Mouse (Mus musculus) adipose tissue, adult 10 weeks (tissue): Measurements from ENCODE around the gene Tcf23. TPM values are rescaled to one million over a fixed set of nuclear protein-coding genes. Genes with fewer than 3 reads are reported as not detected.

Experiments used
- polyA plus RNA-seq: library from polyadenylated mRNA; stranded (reverse); fragments of 350-450 nt; fragmentation: Illumina TruSeq; extraction: RNeasy Lipid Tissue Mini Kit (QIAGEN cat#74804); gene quantifications from one replicate; pipeline ENCODE4 v1.2.3, GENCODE M21; 2014; ENCODE audit warnings: low read depth, low replicate concordance

Gene Tcf23
- polyA plus RNA-seq: 4.2 TPM

DNA sequence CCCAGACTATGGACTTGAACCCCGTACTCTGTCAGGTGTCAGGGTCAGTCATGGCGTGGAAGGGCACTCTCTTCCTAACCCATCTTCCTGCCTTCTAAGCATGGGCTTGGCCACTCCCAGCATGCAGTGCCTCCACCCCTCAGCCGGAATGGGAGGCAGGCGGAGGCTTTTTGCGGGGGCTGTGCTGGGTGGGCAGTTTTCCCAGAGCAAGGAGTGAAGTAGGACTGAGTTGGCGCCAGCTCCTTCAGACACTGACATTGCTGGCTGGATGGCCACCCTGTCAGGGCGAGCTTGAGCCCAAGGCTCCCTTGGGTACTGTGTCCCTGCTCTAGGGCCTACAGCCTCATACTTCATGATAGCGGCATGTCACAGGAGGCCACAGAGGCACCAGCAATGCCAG, at the start of gene Tcf23:
TSS of gene Tcf23 (plus strand) at position 247 of the 400 bp plus-strand sequence.

DNA sequence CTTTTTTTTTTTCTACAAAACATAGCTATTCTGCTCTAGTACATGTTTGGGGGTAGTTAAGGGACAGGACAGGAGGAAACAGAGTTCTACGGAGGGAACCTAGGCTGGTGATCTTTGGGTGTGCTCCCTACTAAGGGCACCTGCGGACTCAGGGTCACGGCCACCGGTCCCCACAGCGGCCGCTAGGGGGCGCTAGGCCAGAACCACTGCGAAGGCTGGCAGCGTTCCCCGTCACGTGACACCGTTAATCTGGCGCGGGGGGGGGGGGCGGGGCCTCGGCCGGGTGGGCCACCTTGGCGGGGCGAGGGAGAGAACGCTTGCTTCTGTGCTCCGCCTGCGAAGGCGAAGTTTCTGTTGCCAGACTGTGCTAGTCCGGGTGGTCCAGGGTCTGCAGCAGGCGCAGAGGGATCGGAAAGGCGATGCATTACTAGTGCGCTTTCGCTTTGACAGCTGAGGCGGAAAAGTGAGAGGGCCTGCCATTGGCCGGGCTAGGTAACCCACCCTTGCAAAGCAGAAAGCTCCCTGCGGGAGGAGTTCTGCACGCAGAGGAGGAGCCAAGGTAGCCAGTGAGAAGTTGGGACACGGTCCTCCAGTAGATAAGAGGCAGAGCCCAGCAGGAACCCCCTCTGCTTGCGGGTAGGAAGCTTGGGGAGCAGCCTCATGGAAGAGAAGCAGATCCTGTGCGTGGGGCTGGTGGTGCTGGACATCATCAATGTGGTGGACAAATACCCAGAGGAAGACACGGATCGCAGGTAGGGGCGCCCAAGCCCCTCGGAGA, 47.0 kb upstream of the Tcf23 start, which contains the start of gene Khk:
TSS of gene Khk (plus strand) at position 176 of the 778 bp plus-strand sequence.

DNA sequence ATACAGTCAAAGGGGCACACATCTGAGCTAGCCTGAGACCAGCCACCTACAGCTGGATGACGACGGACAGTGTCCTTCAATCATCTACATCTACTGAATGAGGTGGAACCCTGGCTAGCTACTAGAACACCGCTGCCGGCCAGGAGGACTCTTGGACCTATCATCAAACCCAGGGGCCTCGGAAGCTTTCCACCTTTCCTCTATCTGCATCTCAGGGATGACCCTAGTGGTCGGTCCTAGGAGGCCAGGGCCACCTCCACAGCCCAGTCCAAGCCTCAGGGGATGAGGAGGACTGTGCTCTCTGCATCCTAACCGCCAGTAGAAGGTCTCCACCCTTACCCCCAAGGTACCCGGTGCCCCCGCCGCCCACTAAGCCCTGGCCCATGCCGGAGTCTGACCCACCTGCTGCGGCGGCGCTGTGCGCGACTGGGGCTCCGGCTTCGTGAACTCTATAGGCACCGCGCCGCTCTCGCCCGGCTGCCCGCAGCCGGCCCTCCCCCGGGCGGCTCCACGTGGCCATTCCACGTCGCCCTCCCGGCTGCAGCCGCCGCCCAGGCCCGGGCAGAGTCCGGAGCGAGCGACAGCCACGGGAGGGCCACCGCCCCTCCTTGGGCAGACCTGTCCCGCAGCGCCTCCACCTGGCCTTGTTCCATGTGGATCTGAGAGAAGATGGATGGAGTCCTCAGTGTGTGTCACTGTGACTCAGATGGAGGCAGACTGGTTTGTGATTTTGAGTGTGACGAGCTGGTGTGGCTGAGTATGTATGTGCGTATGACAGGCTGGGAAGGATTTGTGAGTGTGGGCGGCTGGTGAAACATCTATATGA, 23.3 kb upstream of the Tcf23 start, which contains the start of gene Cgref1:
TSS of gene Cgref1 (minus strand) at position 636 of the 826 bp plus-strand sequence.

DNA sequence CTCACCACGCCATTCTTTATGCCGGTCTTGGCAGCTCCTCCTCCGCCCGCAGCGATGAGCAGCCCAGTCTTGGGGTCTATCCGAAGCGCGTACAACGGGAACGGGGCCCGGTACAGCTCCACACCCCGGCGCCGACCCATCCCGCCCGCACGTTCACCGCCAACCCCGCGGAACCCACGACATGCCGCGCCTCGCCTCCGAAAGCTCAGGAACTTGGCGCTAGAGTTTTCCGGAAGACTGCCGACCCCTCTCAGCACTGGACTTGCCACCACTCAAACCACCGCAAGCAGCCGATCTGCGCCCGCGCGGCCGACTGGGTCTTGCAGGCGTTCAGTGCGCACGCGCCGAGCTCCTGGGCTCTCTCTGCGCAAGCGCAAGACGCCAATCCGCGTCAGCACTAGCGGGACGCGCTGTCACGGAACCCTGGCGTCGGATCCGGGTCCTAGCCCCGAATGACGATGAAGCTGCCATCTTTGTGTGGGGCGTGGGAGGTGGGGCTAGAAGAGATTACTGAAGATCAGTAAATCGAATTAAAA, 8.4 kb upstream of the Tcf23 start, which contains the start of gene Preb:
TSS of gene Preb (minus strand) at position 396 of the 536 bp plus-strand sequence.

Other genes with a start within 250 kb of the Tcf23 start
- 29.3 TPM for gene Mapre3, start 154.0 kb upstream of the Tcf23 start, polyA plus RNA-seq
- gene Tmem214, start 100.7 kb upstream of the Tcf23 start, polyA plus RNA-seq: 63.2 TPM
- gene Agbl5, start 80.0 kb upstream of the Tcf23 start, polyA plus RNA-seq: 24.3 TPM
- 382 TPM for gene Ost4, start 60.9 kb upstream of the Tcf23 start, polyA plus RNA-seq
- gene Emilin1, start 55.3 kb upstream of the Tcf23 start, polyA plus RNA-seq: 31.7 TPM
- 53.3 TPM for gene Khk, start 47.2 kb upstream of the Tcf23 start, polyA plus RNA-seq
- gene Cgref1, start 23.1 kb upstream of the Tcf23 start, polyA plus RNA-seq: 1.9 TPM
- 157 TPM for gene Preb, start 8.3 kb upstream of the Tcf23 start, polyA plus RNA-seq
- gene Atraid, start 79.7 kb downstream of the Tcf23 start, polyA plus RNA-seq: 188 TPM
- gene Slc5a6, start 80.3 kb downstream of the Tcf23 start, polyA plus RNA-seq: 17.8 TPM
- gene Cad, start 86.1 kb downstream of the Tcf23 start, polyA plus RNA-seq: 109 TPM
- 2.3 TPM for gene Dnajc5g, start 137.6 kb downstream of the Tcf23 start, polyA plus RNA-seq
- gene Slc30a3, start 139.6 kb downstream of the Tcf23 start, polyA plus RNA-seq: 8.9 TPM
- gene Trim54, start 148.1 kb downstream of the Tcf23 start, polyA plus RNA-seq: not detected
- not detected for gene Ucn, start 170.2 kb downstream of the Tcf23 start, polyA plus RNA-seq
- 65.2 TPM for gene Mpv17, start 185.6 kb downstream of the Tcf23 start, polyA plus RNA-seq
- gene Gm29609, start 211.2 kb downstream of the Tcf23 start, polyA plus RNA-seq: 2.0 TPM
- 56.6 TPM for gene Gtf3c2, start 211.5 kb downstream of the Tcf23 start, polyA plus RNA-seq
- gene Snx17, start 224.6 kb downstream of the Tcf23 start, polyA plus RNA-seq: 78.8 TPM
- gene Eif2b4, start 224.8 kb downstream of the Tcf23 start, polyA plus RNA-seq: 34.0 TPM
- 17.7 TPM for gene Zfp513, start 233.6 kb downstream of the Tcf23 start, polyA plus RNA-seq